Mouse (Mus musculus): ENCODE results near the gene Umad1. TPM values are rescaled to one million over a fixed set of nuclear protein-coding genes. Genes with fewer than 3 reads are reported as not detected.

Umad1 gene
- polyA plus RNA-seq, 1 experiment: 21.9 TPM

- DNase-seq: no peak
- Histone ChIP-seq H3K4me3 (ENCODE audit: insufficient read depth, low read depth, low read length) (no peak overlapping the region), H3K27me3 (replicated peaks; ENCODE audit: control insufficient read depth, insufficient read depth, low read length) (no peaks in the 10 kb centered on the region), H3K4me1 (ENCODE audit: control insufficient read depth, insufficient read depth, low read length) (no peaks in the 10 kb centered on the region), H3K27ac (ENCODE audit: insufficient read depth, low read depth, low read length) (no peak overlapping the region), H3K36me3 (ENCODE audit: control insufficient read depth, insufficient read depth, low read length) (no peaks in the 10 kb centered on the region)
- no peak for TF ChIP-seq POLR2A (IDR thresholded peaks at IDR 0.05; ENCODE audit: low read depth, low read length)
- no peak for TF ChIP-seq CTCF (conservative IDR thresholded peaks at IDR 0.05; ENCODE audit: insufficient read depth, insufficient read length, low read depth, low read length)
- WGBS: 87% methylated on average over 17 of the region's 17 CpGs
These were observed 227.4 kb downstream of the Umad1 start for GRCm38 (mm10) chr6:8486391-8487043.

GRCm38 (mm10) chr6:8487044-8487853 lies 228.2 kb downstream of the Umad1 start:
- 77% methylated on average over 20 of the region's 20 CpGs for WGBS
- no peak overlapping the region for H3K27ac ChIP-seq (ENCODE audit: insufficient read depth, low read depth, low read length)
- no peaks in the 10 kb centered on the region for H3K27me3 ChIP-seq (replicated peaks; ENCODE audit: control insufficient read depth, insufficient read depth, low read length)
- TF ChIP-seq CTCF (conservative IDR thresholded peaks at IDR 0.05; ENCODE audit: insufficient read depth, insufficient read length, low read depth, low read length): no peak
- TF ChIP-seq POLR2A (IDR thresholded peaks at IDR 0.05; ENCODE audit: low read depth, low read length): no peak
- H3K4me3 ChIP-seq (ENCODE audit: insufficient read depth, low read depth, low read length): no peak overlapping the region
- DNase-seq: no peak
- no peaks in the 10 kb centered on the region for H3K36me3 ChIP-seq (ENCODE audit: control insufficient read depth, insufficient read depth, low read length)
- H3K4me1 ChIP-seq (ENCODE audit: control insufficient read depth, insufficient read depth, low read length): no peaks in the 10 kb centered on the region

- H3K27me3 ChIP-seq (replicated peaks; ENCODE audit: control insufficient read depth, insufficient read depth, low read length): no peaks in the 10 kb centered on the region
- H3K4me1 ChIP-seq (ENCODE audit: control insufficient read depth, insufficient read depth, low read length): no peaks in the 10 kb centered on the region
- no peak overlapping the region for H3K27ac ChIP-seq (ENCODE audit: insufficient read depth, low read depth, low read length)
- DNase-seq: no peak
- no peak overlapping the region for H3K4me3 ChIP-seq (ENCODE audit: insufficient read depth, low read depth, low read length)
- H3K36me3 ChIP-seq (ENCODE audit: control insufficient read depth, insufficient read depth, low read length): no peaks in the 10 kb centered on the region
- TF ChIP-seq CTCF (conservative IDR thresholded peaks at IDR 0.05; ENCODE audit: insufficient read depth, insufficient read length, low read depth, low read length): no peak
- TF ChIP-seq POLR2A (IDR thresholded peaks at IDR 0.05; ENCODE audit: low read depth, low read length): no peak
- WGBS: 79% methylated on average over 5 of the region's 5 CpGs
These were observed 229.2 kb downstream of the Umad1 start for GRCm38 (mm10) chr6:8488249-8488648.

- Histone ChIP-seq H3K4me3 (ENCODE audit: insufficient read depth, low read depth, low read length) (no peak overlapping the region), H3K27me3 (replicated peaks; ENCODE audit: control insufficient read depth, insufficient read depth, low read length) (no peaks in the 10 kb centered on the region), H3K27ac (ENCODE audit: insufficient read depth, low read depth, low read length) (no peak overlapping the region), H3K4me1 (ENCODE audit: control insufficient read depth, insufficient read depth, low read length) (no peaks in the 10 kb centered on the region), H3K36me3 (ENCODE audit: control insufficient read depth, insufficient read depth, low read length) (no peaks in the 10 kb centered on the region)
- TF ChIP-seq CTCF (conservative IDR thresholded peaks at IDR 0.05; ENCODE audit: insufficient read depth, insufficient read length, low read depth, low read length) (no peak), POLR2A (IDR thresholded peaks at IDR 0.05; ENCODE audit: low read depth, low read length) (no peak)
- no peak for DNase-seq
- 87% methylated on average over 7 of the region's 7 CpGs for WGBS
These were observed 230.2 kb downstream of the Umad1 start for GRCm38 (mm10) chr6:8489266-8489665.

GRCm38 (mm10) chr6:8489938-8490585 lies 231.0 kb downstream of the Umad1 start:
- Histone ChIP-seq H3K27me3 (replicated peaks; ENCODE audit: control insufficient read depth, insufficient read depth, low read length) (no peaks in the 10 kb centered on the region), H3K4me1 (ENCODE audit: control insufficient read depth, insufficient read depth, low read length) (no peaks in the 10 kb centered on the region), H3K27ac (ENCODE audit: insufficient read depth, low read depth, low read length) (no peak overlapping the region), H3K4me3 (ENCODE audit: insufficient read depth, low read depth, low read length) (no peak overlapping the region), H3K36me3 (ENCODE audit: control insufficient read depth, insufficient read depth, low read length) (no peaks in the 10 kb centered on the region)
- TF ChIP-seq POLR2A (IDR thresholded peaks at IDR 0.05; ENCODE audit: low read depth, low read length) (no peak), CTCF (conservative IDR thresholded peaks at IDR 0.05; ENCODE audit: insufficient read depth, insufficient read length, low read depth, low read length) (no peak)
- DNase-seq: no peak
- WGBS: 93% methylated on average over 1 of the region's 1 CpGs

- TF ChIP-seq CTCF (conservative IDR thresholded peaks at IDR 0.05; ENCODE audit: insufficient read depth, insufficient read length, low read depth, low read length) (no peak), POLR2A (IDR thresholded peaks at IDR 0.05; ENCODE audit: low read depth, low read length) (no peak)
- WGBS: 85% methylated on average over 3 of the region's 3 CpGs
- H3K27me3 ChIP-seq (replicated peaks; ENCODE audit: control insufficient read depth, insufficient read depth, low read length): no peaks in the 10 kb centered on the region
- H3K27ac ChIP-seq (ENCODE audit: insufficient read depth, low read depth, low read length): no peak overlapping the region
- no peak for DNase-seq
- no peak overlapping the region for H3K4me3 ChIP-seq (ENCODE audit: insufficient read depth, low read depth, low read length)
- H3K4me1 ChIP-seq (ENCODE audit: control insufficient read depth, insufficient read depth, low read length): no peaks in the 10 kb centered on the region
- H3K36me3 ChIP-seq (ENCODE audit: control insufficient read depth, insufficient read depth, low read length): no peaks in the 10 kb centered on the region
These were observed 233.2 kb downstream of the Umad1 start for GRCm38 (mm10) chr6:8492248-8492647.

All from kidney, adult 2 months (tissue).